Mouse (Mus musculus): ENCODE data around the gene Agpat4. TPM values are rescaled to one million over a fixed set of nuclear protein-coding genes. Genes with fewer than 3 reads are reported as not detected.
A peak's percentile ranks its signal among the peaks of the same experiment; 100 is the strongest.

Agpat4 gene
- polyA plus RNA-seq, 1 experiment from 2014 or later: 38.8 TPM

GRCm38 (mm10) chr17:12250581-12250980, 132.1 kb downstream of the Agpat4 start:
- Histone ChIP-seq H3K27me3 (no peaks in the 10 kb centered on the region), H3K4me1 (no peaks in the 10 kb centered on the region), H3K4me3 (no peak overlapping the region), H3K36me3 (peaks cover 85% of the 10 kb centered on the region), H3K27ac (no peak overlapping the region), H3K9me3 (peaks cover 14% of the 10 kb centered on the region), H3K4me2 (replicated peaks) (no peak overlapping the region), H3K9ac (no peak overlapping the region)
- 98% methylated on average over 9 of the region's 9 CpGs for WGBS
- ATAC-seq (ENCODE audit: low FRiP score, low read depth): no peak

- H3K9ac ChIP-seq: no peak overlapping the region
- no peaks in the 10 kb centered on the region for H3K27me3 ChIP-seq
- H3K36me3 ChIP-seq: peaks cover 100% of the 10 kb centered on the region
- peaks cover 14% of the 10 kb centered on the region for H3K9me3 ChIP-seq
- no peak overlapping the region for H3K4me2 ChIP-seq (replicated peaks)
- H3K4me1 ChIP-seq: no peaks in the 10 kb centered on the region
- 95% methylated on average over 11 of the region's 11 CpGs for WGBS
- H3K4me3 ChIP-seq: no peak overlapping the region
- H3K27ac ChIP-seq: no peak overlapping the region
- ATAC-seq (ENCODE audit: low FRiP score, low read depth): no peak
These were observed 137.6 kb downstream of the Agpat4 start for GRCm38 (mm10) chr17:12256142-12256541.

- no peaks in the 10 kb centered on the region for H3K27me3 ChIP-seq
- H3K4me1 ChIP-seq: peaks cover 11% of the 10 kb centered on the region
- no peak for ATAC-seq (ENCODE audit: low FRiP score, low read depth)
- no peak overlapping the region for H3K27ac ChIP-seq
- H3K4me2 ChIP-seq (replicated peaks): no peak overlapping the region
- no peaks in the 10 kb centered on the region for H3K9me3 ChIP-seq
- no peak overlapping the region for H3K9ac ChIP-seq
- no peak overlapping the region for H3K4me3 ChIP-seq
- 65% methylated on average over 6 of the region's 6 CpGs for WGBS
- H3K36me3 ChIP-seq: peaks cover 94% of the 10 kb centered on the region
These were observed 140.0 kb downstream of the Agpat4 start for GRCm38 (mm10) chr17:12258517-12258916.

GRCm38 (mm10) chr17:12259957-12260356, 141.5 kb downstream of the Agpat4 start:
- no peak overlapping the region for H3K27ac ChIP-seq
- H3K4me2 ChIP-seq (replicated peaks): no peak overlapping the region
- H3K27me3 ChIP-seq: no peaks in the 10 kb centered on the region
- H3K4me3 ChIP-seq: no peak overlapping the region
- no peak overlapping the region for H3K9ac ChIP-seq
- WGBS: 90% methylated on average over 8 of the region's 8 CpGs
- H3K4me1 ChIP-seq: peaks cover 14% of the 10 kb centered on the region
- no peak for ATAC-seq (ENCODE audit: low FRiP score, low read depth)
- H3K36me3 ChIP-seq: peaks cover 84% of the 10 kb centered on the region
- no peaks in the 10 kb centered on the region for H3K9me3 ChIP-seq

- Histone ChIP-seq H3K4me2 (replicated peaks) (no peak overlapping the region), H3K9ac (no peak overlapping the region), H3K27ac (no peak overlapping the region), H3K36me3 (peaks cover 70% of the 10 kb centered on the region), H3K4me1 (peaks cover 24% of the 10 kb centered on the region), H3K9me3 (no peaks in the 10 kb centered on the region), H3K27me3 (no peaks in the 10 kb centered on the region), H3K4me3 (no peak overlapping the region)
- WGBS: 86% methylated on average over 7 of the region's 7 CpGs
- ATAC-seq (ENCODE audit: low FRiP score, low read depth): no peak
These were observed 142.9 kb downstream of the Agpat4 start for GRCm38 (mm10) chr17:12261376-12261775.

- no peaks in the 10 kb centered on the region for H3K9me3 ChIP-seq
- H3K27me3 ChIP-seq: no peaks in the 10 kb centered on the region
- no peak overlapping the region for H3K4me2 ChIP-seq (replicated peaks)
- H3K4me3 ChIP-seq: no peak overlapping the region
- 71% methylated on average over 2 of the region's 2 CpGs for WGBS
- no peak overlapping the region for H3K9ac ChIP-seq
- ATAC-seq (ENCODE audit: low FRiP score, low read depth): no peak
- peaks cover 65% of the 10 kb centered on the region for H3K36me3 ChIP-seq
- H3K27ac ChIP-seq: no peak overlapping the region
- H3K4me1 ChIP-seq: peaks cover 29% of the 10 kb centered on the region
These were observed 143.4 kb downstream of the Agpat4 start for GRCm38 (mm10) chr17:12261887-12262286.

GRCm38 (mm10) chr17:12262851-12263250, 144.3 kb downstream of the Agpat4 start:
- Histone ChIP-seq H3K9me3 (no peaks in the 10 kb centered on the region), H3K4me1 (peaks cover 38% of the 10 kb centered on the region), H3K9ac (no peak overlapping the region), H3K4me3 (no peak overlapping the region), H3K27me3 (no peaks in the 10 kb centered on the region), H3K36me3 (peaks cover 56% of the 10 kb centered on the region), H3K27ac (peak overlapping the region; percentile 33; the same call in 1 of the 2 replicates), H3K4me2 (replicated peaks) (no peak overlapping the region)
- 85% methylated on average over 8 of the region's 8 CpGs for WGBS
- no peak for ATAC-seq (ENCODE audit: low FRiP score, low read depth)

GRCm38 (mm10) chr17:12263787-12264186, 145.3 kb downstream of the Agpat4 start:
- no peak overlapping the region for H3K27ac ChIP-seq

GRCm38 (mm10) chr17:12264293-12264692, 145.8 kb downstream of the Agpat4 start:
- Histone ChIP-seq H3K9me3 (no peaks in the 10 kb centered on the region), H3K27ac (no peak overlapping the region), H3K9ac (no peak overlapping the region), H3K4me1 (peaks cover 38% of the 10 kb centered on the region), H3K36me3 (peaks cover 46% of the 10 kb centered on the region), H3K27me3 (no peaks in the 10 kb centered on the region), H3K4me3 (no peak overlapping the region), H3K4me2 (replicated peaks) (no peak overlapping the region)
- 87% methylated on average over 3 of the region's 3 CpGs for WGBS
- no peak for ATAC-seq (ENCODE audit: low FRiP score, low read depth)

More at GRCm38 (mm10) chr17:12263787-12264186, 145.3 kb downstream of the Agpat4 start:
- no peaks in the 10 kb centered on the region for H3K9me3 ChIP-seq
- H3K4me1 ChIP-seq: peaks cover 38% of the 10 kb centered on the region
- no peak overlapping the region for H3K4me3 ChIP-seq
- no peak overlapping the region for H3K9ac ChIP-seq
- no peak for ATAC-seq (ENCODE audit: low FRiP score, low read depth)
- no peaks in the 10 kb centered on the region for H3K27me3 ChIP-seq
- peaks cover 46% of the 10 kb centered on the region for H3K36me3 ChIP-seq
- 68% methylated on average over 13 of the region's 13 CpGs for WGBS
- no peak overlapping the region for H3K4me2 ChIP-seq (replicated peaks)

- WGBS: 38% methylated on average over 21 of the region's 21 CpGs
- Histone ChIP-seq H3K9ac (no peak overlapping the region), H3K27me3 (no peaks in the 10 kb centered on the region), H3K4me2 (replicated peaks) (peak overlapping the region; percentile 31; the same call in 1 of the 2 replicates), H3K9me3 (no peaks in the 10 kb centered on the region), H3K27ac (peak overlapping the region; percentile 73; the same call in 1 of the 2 replicates), H3K36me3 (peaks cover 44% of the 10 kb centered on the region), H3K4me1 (peaks cover 38% of the 10 kb centered on the region), H3K4me3 (no peak overlapping the region)
- peak; percentile 45 for ATAC-seq (ENCODE audit: low FRiP score, low read depth)
These were observed 147.7 kb downstream of the Agpat4 start for GRCm38 (mm10) chr17:12265969-12266925.

- no peak overlapping the region for H3K4me3 ChIP-seq
These were observed 149.6 kb downstream of the Agpat4 start for GRCm38 (mm10) chr17:12268091-12268490.

GRCm38 (mm10) chr17:12268538-12268937, 150.0 kb downstream of the Agpat4 start:
- H3K9ac ChIP-seq: no peak overlapping the region
- H3K9me3 ChIP-seq: no peaks in the 10 kb centered on the region
- ATAC-seq (ENCODE audit: low FRiP score, low read depth): no peak
- peaks cover 42% of the 10 kb centered on the region for H3K4me1 ChIP-seq
- H3K27me3 ChIP-seq: no peaks in the 10 kb centered on the region
- H3K27ac ChIP-seq: no peak overlapping the region
- no peak overlapping the region for H3K4me2 ChIP-seq (replicated peaks)
- WGBS: 77% methylated on average over 10 of the region's 10 CpGs
- no peak overlapping the region for H3K4me3 ChIP-seq
- H3K36me3 ChIP-seq: peaks cover 37% of the 10 kb centered on the region

More at GRCm38 (mm10) chr17:12268091-12268490, 149.6 kb downstream of the Agpat4 start:
- Histone ChIP-seq H3K27ac (no peak overlapping the region), H3K9me3 (no peaks in the 10 kb centered on the region), H3K4me2 (replicated peaks) (no peak overlapping the region), H3K9ac (no peak overlapping the region), H3K4me1 (peaks cover 47% of the 10 kb centered on the region), H3K27me3 (no peaks in the 10 kb centered on the region), H3K36me3 (peaks cover 40% of the 10 kb centered on the region)
- no peak for ATAC-seq (ENCODE audit: low FRiP score, low read depth)
- 68% methylated on average over 4 of the region's 4 CpGs for WGBS
